Mouse (Mus musculus) hindlimb bud, embryonic 11.5 days (tissue): ENCODE data around the gene Rhof.
A peak's percentile ranks its signal among the peaks of the same experiment; 100 is the strongest.

Experiments
- DNase-seq: peaks from one replicate; pipeline ENCODE4 v3.0.0-alpha.2; 2012; ENCODE audit warnings: low read depth, low spot score; ENCODE audit errors: extremely low spot score

The Rhof gene

DNA sequence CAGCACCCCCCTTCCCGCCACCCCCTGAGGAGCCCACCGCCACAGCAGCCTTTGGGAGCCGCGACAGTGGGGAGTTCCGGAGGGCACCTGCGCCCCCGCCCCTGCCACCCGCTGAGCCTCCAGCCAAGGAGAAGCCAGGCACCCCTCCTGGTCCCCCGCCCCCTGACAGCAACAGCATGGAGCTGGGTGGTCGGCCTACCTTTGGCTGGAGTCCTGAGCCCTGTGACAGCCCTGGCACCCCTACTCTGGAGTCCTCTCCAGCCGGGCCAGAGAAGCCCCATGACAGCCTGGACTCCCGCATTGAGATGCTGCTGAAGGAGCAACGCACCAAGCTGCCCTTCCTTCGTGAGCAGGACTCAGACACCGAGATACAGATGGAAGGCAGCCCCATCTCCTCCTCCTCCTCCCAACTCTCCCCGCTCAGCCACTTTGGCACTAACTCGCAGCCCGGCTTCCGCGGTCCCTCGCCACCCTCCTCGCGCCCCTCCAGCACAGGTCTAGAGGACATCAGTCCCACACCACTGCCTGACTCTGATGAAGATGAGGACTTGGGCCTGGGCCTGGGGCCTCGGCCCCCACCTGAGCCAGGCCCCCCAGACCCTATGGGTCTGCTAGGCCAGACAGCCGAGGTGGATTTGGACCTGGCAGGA is 15.7 kb upstream of the Rhof start:
- DNase-seq = no peak

- DNase-seq = no peak
These were observed 15.1 kb upstream of the Rhof start for GRCm38 (mm10) chr5:123147569-123147968.

DNA sequence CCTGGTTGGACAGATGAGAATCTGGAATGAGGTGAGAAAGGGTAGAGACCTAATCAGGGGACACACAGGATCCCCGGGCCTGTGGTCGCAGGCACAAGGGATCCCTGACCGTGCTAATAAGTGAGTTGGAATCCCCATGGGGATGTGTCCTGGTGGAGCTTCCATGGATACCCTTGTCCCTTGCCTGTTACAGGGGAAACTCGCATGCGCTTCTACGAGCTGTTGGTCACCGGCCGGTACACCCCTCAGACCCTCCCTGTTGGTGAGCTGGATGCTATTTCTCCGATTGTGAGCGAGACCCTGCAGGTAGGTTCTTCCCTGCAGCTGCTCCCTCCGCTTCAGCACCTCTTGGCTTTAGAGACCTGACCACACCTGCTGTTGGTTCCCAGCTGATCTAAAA is 13.9 kb upstream of the Rhof start:
- DNase-seq = no peak

DNA sequence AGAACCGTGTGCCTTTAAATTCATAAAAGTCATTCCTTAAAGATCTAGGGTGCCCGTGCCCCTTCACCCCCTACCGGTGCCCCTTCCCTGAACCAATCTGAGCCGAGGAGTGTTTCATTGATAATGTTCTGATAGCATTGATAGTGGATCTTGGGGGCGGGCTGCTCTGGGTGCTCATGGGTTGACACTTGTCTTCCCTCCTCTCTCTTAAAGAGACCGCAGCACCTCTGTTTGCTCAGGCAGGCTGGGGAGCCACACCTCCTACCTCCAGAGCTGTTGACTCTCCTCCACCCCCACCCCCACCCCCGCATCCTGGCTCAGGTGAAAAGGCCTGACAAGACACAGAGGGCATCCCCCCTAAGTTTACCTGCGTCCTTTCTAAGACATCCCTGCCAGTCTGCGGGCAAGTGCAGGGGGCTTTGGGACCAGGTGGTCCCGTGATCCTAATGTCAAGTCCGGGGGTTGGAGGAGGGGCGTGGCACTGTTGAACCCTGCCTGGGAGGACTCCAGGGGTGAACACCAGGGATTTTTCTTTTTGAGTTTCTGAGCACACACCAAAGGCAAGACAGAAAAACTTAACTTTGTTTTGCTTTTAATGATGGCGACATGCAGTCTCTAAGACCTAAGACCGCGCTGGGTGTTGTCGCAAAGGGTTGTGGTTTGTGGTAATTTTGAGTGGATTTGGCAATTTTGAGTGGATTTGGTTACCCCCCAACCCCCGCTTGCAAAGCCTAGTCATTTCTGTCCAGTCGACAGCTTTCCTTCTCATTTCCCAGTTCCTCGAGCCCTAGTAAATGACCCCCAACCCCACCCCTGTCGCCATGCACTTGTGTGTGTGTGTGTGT is 12.5 kb upstream of the Rhof start:
- no peak for DNase-seq

GRCm38 (mm10) chr5:123143971-123144745 is 11.7 kb upstream of the Rhof start:
- DNase-seq = no peak

GRCm38 (mm10) chr5:123143251-123143970 is 10.9 kb upstream of the Rhof start:
- no peak for DNase-seq

GRCm38 (mm10) chr5:123142161-123143157 is 10.0 kb upstream of the Rhof start, which contains the start of gene Setd1b:
TSS of gene Setd1b (plus strand) at chr5:123142193.
- no peak for DNase-seq

GRCm38 (mm10) chr5:123141555-123142160 is 9.2 kb upstream of the Rhof start:
- no peak for DNase-seq

- DNase-seq = peak; percentile 86
These were observed 8.4 kb upstream of the Rhof start for GRCm38 (mm10) chr5:123140694-123141554.

- DNase-seq = no peak
These were observed 7.5 kb upstream of the Rhof start for GRCm38 (mm10) chr5:123139722-123140627.

- no peak for DNase-seq
These were observed 6.6 kb upstream of the Rhof start for GRCm38 (mm10) chr5:123138953-123139721.

DNA sequence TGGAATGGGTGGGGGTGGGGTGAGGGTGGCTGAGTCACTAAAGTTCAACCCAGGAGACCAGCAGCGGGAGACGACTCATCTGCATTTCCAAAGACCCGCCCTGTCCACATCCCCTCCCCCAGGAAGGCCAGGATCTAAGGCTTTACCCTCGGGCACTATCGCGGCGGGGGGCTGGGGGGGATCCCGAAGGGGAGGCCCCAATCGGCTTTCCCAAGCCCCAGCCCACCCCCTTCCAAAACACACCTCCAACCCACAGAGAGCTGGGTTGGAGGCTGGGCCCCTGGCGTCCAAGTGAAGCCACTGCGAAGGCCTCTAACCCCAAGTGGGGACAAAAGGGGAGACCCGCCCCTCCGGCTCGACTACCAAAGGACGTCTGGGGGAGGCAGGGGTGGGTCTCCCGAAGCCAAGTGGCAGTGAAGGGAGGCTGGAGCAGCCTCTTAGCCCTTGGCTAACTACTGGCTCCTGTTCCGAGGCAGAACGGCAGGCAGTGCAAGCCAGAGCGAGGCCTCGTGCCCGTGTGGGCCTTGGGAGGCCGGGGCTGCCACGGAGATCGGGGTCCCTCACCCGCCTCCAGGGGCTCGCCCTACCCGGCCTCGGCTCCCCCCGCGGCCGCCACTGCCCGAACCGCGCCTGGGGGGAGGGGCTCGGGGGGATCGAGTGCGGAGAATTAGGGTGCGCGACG is 5.9 kb upstream of the Rhof start:
- DNase-seq = no peak

GRCm38 (mm10) chr5:123137910-123138229 is 5.4 kb upstream of the Rhof start:
- no peak for DNase-seq

DNA sequence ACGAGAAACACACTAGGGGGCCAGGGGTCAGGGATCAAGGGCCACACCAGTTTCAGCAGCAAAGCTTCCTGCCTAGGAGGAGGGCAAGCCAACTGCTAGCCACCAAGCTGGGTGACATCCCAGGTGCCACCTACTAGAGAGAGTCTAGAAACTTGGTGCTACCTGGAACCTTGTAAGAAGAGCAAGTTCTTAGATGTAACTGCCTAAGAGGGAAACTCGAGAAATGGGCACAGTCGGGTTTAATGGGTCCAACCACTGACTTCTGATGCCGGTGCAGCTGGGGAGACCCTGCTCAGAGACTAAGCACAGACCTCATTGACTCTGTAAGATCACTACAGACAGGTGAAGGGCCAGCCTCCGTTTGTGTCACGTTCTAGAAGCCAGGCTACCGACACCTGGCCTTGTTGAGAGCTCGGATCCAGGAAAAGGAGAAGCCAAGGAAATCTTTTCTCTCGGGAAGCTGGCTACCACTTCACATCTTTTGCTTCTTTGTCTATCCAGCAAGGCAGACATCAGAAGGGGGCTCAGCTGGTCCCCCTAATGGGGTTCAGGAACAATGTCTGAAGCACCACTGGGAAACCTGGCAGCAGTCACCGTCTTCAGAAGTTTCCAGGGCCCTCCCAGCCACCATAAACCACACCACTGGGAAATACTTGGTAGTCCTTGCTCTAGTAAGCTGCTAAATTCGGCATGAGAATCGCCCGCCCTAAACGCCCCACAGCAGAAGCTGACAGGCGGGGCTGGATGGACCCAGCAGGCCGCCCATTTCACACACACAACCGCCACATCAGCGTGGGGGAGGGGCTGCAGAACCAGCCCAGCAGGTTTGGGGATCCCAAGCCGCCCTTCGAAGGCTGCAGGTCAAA is 4.8 kb upstream of the Rhof start:
- no peak for DNase-seq

GRCm38 (mm10) chr5:123136361-123137043 is 4.0 kb upstream of the Rhof start:
- DNase-seq = no peak
